Mouse (Mus musculus) heart, embryonic 11.5 days (tissue): ENCODE measurements around the gene Map4k3. TPM values are rescaled to one million over a fixed set of nuclear protein-coding genes. Genes with fewer than 3 reads are reported as not detected.
"Not testable (repeated sequence)": the region's sequence is repeated elsewhere in the genome, so short reads cannot be mapped to it uniquely, and the experiment has no call there.

Experiments
- ATAC-seq: fragments of 200-750 bp; cut with Nextera tagmentation; replicated peaks from 2 replicates; pipeline ENCODE4 v1.8.0; 2017; ENCODE audit warnings: moderate library complexity; ENCODE audit not compliant: insufficient number of reproducible peaks, low FRiP score, low TSS enrichment
- H3K27ac ChIP-seq: fragments of 300-500 bp; sonication (generic); 2 replicates; pipeline ENCODE4 v1.5.1; 2014; ENCODE audit warnings: mild to moderate bottlenecking, low read depth, low read length
- H3K27me3 ChIP-seq: fragments of 300-500 bp; sonication (generic); 2 replicates; pipeline ENCODE4 v1.6.1; 2014; ENCODE audit warnings: mild to moderate bottlenecking, low read length, mixed read lengths; ENCODE audit not compliant: control insufficient read depth, insufficient read depth
- H3K36me3 ChIP-seq: fragments of 300-500 bp; sonication (generic); 2 replicates; pipeline ENCODE4 v1.6.1; 2014; ENCODE audit warnings: mild to moderate bottlenecking, low read length, moderate library complexity, mixed read lengths; ENCODE audit not compliant: control insufficient read depth, insufficient read depth
- H3K4me1 ChIP-seq: fragments of 300-500 bp; sonication (generic); 2 replicates; pipeline ENCODE4 v1.6.1; 2014; ENCODE audit warnings: low read length; ENCODE audit not compliant: control insufficient read depth, insufficient read depth
- H3K4me2 ChIP-seq: fragments of 300-500 bp; sonication (generic); 2 replicates; pipeline ENCODE4 v1.6.1; 2014; ENCODE audit warnings: mild to moderate bottlenecking, moderate library complexity
- H3K4me3 ChIP-seq: fragments of 300-500 bp; sonication (generic); 2 replicates; pipeline ENCODE4 v1.5.1; 2014; ENCODE audit warnings: low read depth, low read length
- H3K9ac ChIP-seq: fragments of 300-500 bp; sonication (generic); 2 replicates; pipeline ENCODE4 v1.6.1; 2014; ENCODE audit warnings: mild to moderate bottlenecking, low read depth, low read length, moderate library complexity
- H3K9me3 ChIP-seq: fragments of 300-500 bp; sonication (generic); replicated peaks from 2 replicates; pipeline ENCODE4 v1.6.1; 2016; ENCODE audit warnings: low read length; ENCODE audit not compliant: control insufficient read depth
- WGBS: fragments of 180-500 bp; shearing (Covaris S2); extraction: QIAGEN DNeasy Blood & Tissue Kit; methylation state at CpG from one replicate; pipeline ENCODE4 v1.1.7; 2014; ENCODE audit not compliant: insufficient replicate concordance; 5-methylcytosine and 5-hydroxymethylcytosine counted together
- polyA plus RNA-seq: library from polyadenylated mRNA; unstranded; fragments of >200 nt; fragmentation: Nextera tagmentation; extraction: Ambion mirVana; gene quantifications from 2 replicates; pipeline ENCODE4 v1.2.1, GENCODE M21; 2014

The Map4k3 gene
- polyA plus RNA-seq, 1 experiment from 2014 or later = 20.4 TPM

DNA sequence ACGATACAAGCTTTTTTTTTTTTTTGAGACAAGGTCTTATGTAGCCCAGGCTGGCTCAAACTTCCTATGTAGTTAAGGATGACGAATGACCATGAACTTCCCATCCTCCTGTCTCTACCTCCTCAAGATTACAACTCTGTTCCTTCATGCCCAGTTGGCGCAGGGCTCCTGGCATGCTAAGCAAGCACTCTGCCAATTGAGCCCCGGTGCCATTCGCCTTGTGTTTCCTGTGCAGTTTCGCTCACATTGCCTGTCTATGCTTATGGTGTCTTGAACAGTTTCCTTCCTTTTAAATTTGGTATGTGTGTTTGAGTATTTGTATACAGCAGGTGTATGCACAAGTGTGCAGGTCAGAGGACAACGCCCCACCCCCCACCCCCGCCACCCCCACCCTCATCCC lies 182.1 kb downstream of the Map4k3 start:
- Histone ChIP-seq H3K4me1 (no peaks in the 10 kb centered on the region), H3K27ac (no peak overlapping the region), H3K9me3 (no peaks in the 10 kb centered on the region), H3K9ac (no peak overlapping the region), H3K4me3 (no peak overlapping the region), H3K27me3 (no peaks in the 10 kb centered on the region), H3K36me3 (no peaks in the 10 kb centered on the region; the same call in 1 of the 2 replicates), H3K4me2 (no peak overlapping the region)
- WGBS = 84% methylated on average over 8 of the region's 8 CpGs
- no peak for ATAC-seq

- Histone ChIP-seq H3K9ac (no peak overlapping the region), H3K4me2 (no peak overlapping the region), H3K4me1 (no peaks in the 10 kb centered on the region), H3K4me3 (no peak overlapping the region), H3K9me3 (no peaks in the 10 kb centered on the region), H3K27me3 (no peaks in the 10 kb centered on the region), H3K36me3 (no peaks in the 10 kb centered on the region; the same call in 1 of the 2 replicates), H3K27ac (no peak overlapping the region)
- 83% methylated on average over 20 of the region's 20 CpGs for WGBS
- ATAC-seq = no peak
Observed at GRCm38 (mm10) chr17:80543646-80544045, 184.6 kb downstream of the Map4k3 start.

DNA sequence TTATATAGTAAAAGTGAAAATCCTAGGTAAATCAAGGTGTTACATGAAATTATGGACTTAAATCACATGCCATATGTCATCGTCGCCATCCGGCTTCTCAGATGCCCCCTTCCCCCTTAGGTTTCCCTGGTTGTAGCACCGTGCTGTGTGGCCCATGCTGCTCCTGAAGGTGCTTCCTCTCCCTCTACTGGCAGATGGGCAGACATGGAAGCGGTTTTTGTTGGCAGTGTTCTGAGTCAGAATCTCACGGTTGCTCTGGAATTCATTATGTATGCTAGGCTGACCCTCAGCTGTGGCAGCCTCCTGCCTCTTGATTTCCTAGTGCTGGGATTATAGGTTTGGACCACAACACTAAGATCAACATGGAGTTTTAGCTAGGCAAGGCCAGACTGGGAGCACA lies 191.1 kb downstream of the Map4k3 start:
- WGBS = 63% methylated on average over 6 of the region's 6 CpGs
- Histone ChIP-seq H3K9me3 (no peaks in the 10 kb centered on the region), H3K27ac (no peak overlapping the region), H3K36me3 (no peaks in the 10 kb centered on the region), H3K9ac (no peak overlapping the region), H3K4me2 (no peak overlapping the region), H3K4me1 (no peaks in the 10 kb centered on the region), H3K4me3 (no peak overlapping the region), H3K27me3 (no peaks in the 10 kb centered on the region)
- ATAC-seq = no peak

DNA sequence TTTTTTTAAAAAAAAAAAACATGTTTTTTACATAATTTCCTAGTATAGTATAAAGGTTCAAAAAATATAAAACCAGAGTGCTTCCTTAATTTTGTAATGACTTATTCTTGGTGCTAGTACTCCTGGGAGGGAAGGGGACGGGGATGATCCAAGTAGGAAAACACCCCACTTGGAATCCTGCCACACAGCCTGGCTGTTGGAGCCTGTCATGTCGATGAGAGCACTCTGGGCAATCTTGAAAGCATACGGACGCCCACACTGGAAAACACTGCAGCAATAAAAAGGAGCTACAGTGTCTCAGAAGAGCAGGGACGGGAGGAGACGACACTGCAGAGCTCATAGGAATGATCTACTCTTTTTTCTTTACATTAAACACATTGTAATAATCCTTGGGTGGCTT lies 192.7 kb downstream of the Map4k3 start:
- Histone ChIP-seq H3K4me1 (no peaks in the 10 kb centered on the region), H3K27ac (no peak overlapping the region), H3K9ac (no peak overlapping the region), H3K36me3 (no peaks in the 10 kb centered on the region), H3K9me3 (no peaks in the 10 kb centered on the region), H3K27me3 (no peaks in the 10 kb centered on the region), H3K4me2 (no peak overlapping the region), H3K4me3 (no peak overlapping the region)
- WGBS = 75% methylated on average over 6 of the region's 6 CpGs
- no peak for ATAC-seq

GRCm38 (mm10) chr17:80531351-80531750 lies 196.9 kb downstream of the Map4k3 start:
- H3K36me3 ChIP-seq, ATAC-seq, H3K4me2 ChIP-seq, H3K9ac ChIP-seq, H3K27me3 ChIP-seq, H3K4me3 ChIP-seq, H3K27ac ChIP-seq, H3K4me1 ChIP-seq, H3K9me3 ChIP-seq: not testable (repeated sequence)
- 42% methylated on average over 2 of the region's 2 CpGs for WGBS

Other genes with a start within 250 kb of the Map4k3 start
- gene Sos1, start 248.0 kb downstream of the Map4k3 start, polyA plus RNA-seq = 4.9 and 5.5 TPM in 2 replicates
- gene Cdkl4, start 150.7 kb downstream of the Map4k3 start, polyA plus RNA-seq = 0.11 TPM in 1 of 2 replicates, not detected in the other
- gene Tmem178, start 216.1 kb upstream of the Map4k3 start, polyA plus RNA-seq = 6.0 and 7.0 TPM in 2 replicates